Mouse (Mus musculus): Measurements from ENCODE around the gene Snx29. TPM values are rescaled to one million over a fixed set of nuclear protein-coding genes. Genes with fewer than 3 reads are reported as not detected.

The Snx29 gene
- polyA plus RNA-seq, 1 experiment from 2014 or later = 15.3 TPM

GRCm38 (mm10) chr16:11369642-11370041 lies 46.9 kb downstream of the Snx29 start:
- H3K9ac ChIP-seq (ENCODE audit: low read depth, low read length) = no peak overlapping the region
- no peak overlapping the region for H3K4me3 ChIP-seq (ENCODE audit: low read length)
- H3K4me1 ChIP-seq (ENCODE audit: control insufficient read depth, insufficient read depth, low read depth, low read length) = peaks cover 15% of the 10 kb centered on the region
- no peak overlapping the region for H3K4me2 ChIP-seq (ENCODE audit: low read length)
- H3K9me3 ChIP-seq (ENCODE audit: control insufficient read depth, low read length) = no peaks in the 10 kb centered on the region
- H3K36me3 ChIP-seq (ENCODE audit: control insufficient read depth, insufficient read depth, low read length) = 0 out of 2 replicates have a peak, but pooled peaks cover 2% of the 10 kb centered on the region
- WGBS = 7% methylated on average over 1 of the region's 1 CpGs
- peak overlapping the region; percentile 40; the same call in 1 of the 2 replicates for H3K27ac ChIP-seq (ENCODE audit: low read depth, low read length)
- H3K27me3 ChIP-seq (replicated peaks; ENCODE audit: control insufficient read depth, insufficient read depth, low read length) = no peaks in the 10 kb centered on the region
- peak; percentile 73 for ATAC-seq

DNA sequence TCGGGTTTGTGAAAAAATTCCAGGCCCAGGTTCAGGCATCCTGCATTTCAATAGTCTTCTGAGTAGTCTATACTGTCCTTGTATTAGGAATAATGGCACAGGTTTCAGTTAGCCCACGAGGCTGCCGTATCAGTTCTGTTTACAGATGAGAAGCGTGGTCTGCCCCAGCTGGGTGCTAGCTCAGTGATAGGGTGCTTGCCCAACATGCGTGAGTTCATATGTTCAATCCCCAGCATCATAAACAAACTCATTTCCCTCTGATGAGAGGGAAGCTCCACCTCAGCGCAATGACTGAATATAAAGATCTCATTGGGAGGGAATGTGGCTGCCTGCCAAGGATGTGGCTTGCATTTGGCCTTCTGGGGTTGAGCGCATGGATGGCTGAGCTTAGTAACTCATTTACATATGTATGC lies 47.4 kb downstream of the Snx29 start:
- no peak overlapping the region for H3K9ac ChIP-seq (ENCODE audit: low read depth, low read length)
- H3K4me2 ChIP-seq (ENCODE audit: low read length) = no peak overlapping the region
- H3K4me1 ChIP-seq (ENCODE audit: control insufficient read depth, insufficient read depth, low read depth, low read length) = peaks cover 15% of the 10 kb centered on the region
- no peak overlapping the region; the same call in 1 of the 2 replicates for H3K27ac ChIP-seq (ENCODE audit: low read depth, low read length)
- ATAC-seq = peak; percentile 55
- H3K36me3 ChIP-seq (ENCODE audit: control insufficient read depth, insufficient read depth, low read length) = 0 out of 2 replicates have a peak, but pooled peaks cover 2% of the 10 kb centered on the region
- no peaks in the 10 kb centered on the region for H3K9me3 ChIP-seq (ENCODE audit: control insufficient read depth, low read length)
- H3K4me3 ChIP-seq (ENCODE audit: low read length) = no peak overlapping the region
- no peaks in the 10 kb centered on the region for H3K27me3 ChIP-seq (replicated peaks; ENCODE audit: control insufficient read depth, insufficient read depth, low read length)
- whole genome bisulfite sequencing = 37% methylated on average over 7 of the region's 7 CpGs

- Histone ChIP-seq H3K4me1 (ENCODE audit: control insufficient read depth, insufficient read depth, low read depth, low read length) (no peaks in the 10 kb centered on the region), H3K27me3 (replicated peaks; ENCODE audit: control insufficient read depth, insufficient read depth, low read length) (no peaks in the 10 kb centered on the region), H3K9ac (ENCODE audit: low read depth, low read length) (no peak overlapping the region), H3K36me3 (ENCODE audit: control insufficient read depth, insufficient read depth, low read length) (no peaks in the 10 kb centered on the region), H3K4me2 (ENCODE audit: low read length) (no peak overlapping the region), H3K4me3 (ENCODE audit: low read length) (no peak overlapping the region), H3K27ac (ENCODE audit: low read depth, low read length) (no peak overlapping the region), H3K9me3 (ENCODE audit: control insufficient read depth, low read length) (no peaks in the 10 kb centered on the region)
- WGBS = 74% methylated on average over 3 of the region's 3 CpGs
- no peak for ATAC-seq
Observed at GRCm38 (mm10) chr16:11379264-11379663, 56.6 kb downstream of the Snx29 start.

DNA sequence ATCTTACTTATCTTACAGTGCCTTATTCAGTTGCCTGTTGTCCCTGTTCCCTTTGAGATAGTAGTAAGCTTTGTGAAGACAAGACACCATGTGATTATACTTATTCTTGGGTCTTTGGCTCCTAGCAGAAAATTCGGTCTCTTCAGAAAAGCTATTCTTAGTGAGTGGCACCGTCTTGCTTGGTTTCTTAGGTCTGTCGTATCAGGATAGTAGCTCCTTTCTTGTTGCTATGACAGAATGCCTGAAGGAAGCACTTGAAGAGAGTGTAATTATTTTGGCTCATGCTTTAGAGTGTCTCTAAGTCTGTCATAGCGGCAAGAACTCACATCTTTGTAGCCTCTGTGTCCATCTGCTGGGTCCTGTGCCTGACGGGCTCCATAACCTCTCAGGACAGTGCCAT lies 57.3 kb downstream of the Snx29 start:
- H3K9ac ChIP-seq (ENCODE audit: low read depth, low read length) = no peak overlapping the region
- 92% methylated on average over 5 of the region's 5 CpGs for whole genome bisulfite sequencing
- no peaks in the 10 kb centered on the region for H3K27me3 ChIP-seq (replicated peaks; ENCODE audit: control insufficient read depth, insufficient read depth, low read length)
- H3K27ac ChIP-seq (ENCODE audit: low read depth, low read length) = no peak overlapping the region
- H3K36me3 ChIP-seq (ENCODE audit: control insufficient read depth, insufficient read depth, low read length) = no peaks in the 10 kb centered on the region
- H3K4me2 ChIP-seq (ENCODE audit: low read length) = no peak overlapping the region
- no peak overlapping the region for H3K4me3 ChIP-seq (ENCODE audit: low read length)
- no peaks in the 10 kb centered on the region for H3K4me1 ChIP-seq (ENCODE audit: control insufficient read depth, insufficient read depth, low read depth, low read length)
- no peaks in the 10 kb centered on the region for H3K9me3 ChIP-seq (ENCODE audit: control insufficient read depth, low read length)
- no peak for ATAC-seq

DNA sequence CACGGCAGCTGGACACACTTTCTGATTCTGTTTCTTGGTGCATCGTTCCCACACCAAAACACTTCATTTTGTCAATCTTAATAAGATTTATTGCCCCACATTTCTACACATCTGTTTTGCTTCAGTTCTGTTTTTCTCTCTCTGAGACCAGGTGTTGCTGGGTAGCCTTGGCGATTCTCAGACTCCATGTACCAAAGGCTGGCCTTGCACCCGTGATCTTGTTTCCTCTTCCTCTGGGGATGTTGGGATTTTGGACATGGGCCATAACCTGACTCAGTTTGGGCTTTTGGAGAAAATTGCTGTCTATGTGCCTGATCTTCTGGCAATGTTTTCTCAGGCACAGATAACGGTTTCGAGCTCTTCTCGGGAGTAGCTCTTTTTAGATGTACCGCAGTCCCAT lies 58.2 kb downstream of the Snx29 start:
- H3K27me3 ChIP-seq (replicated peaks; ENCODE audit: control insufficient read depth, insufficient read depth, low read length) = no peaks in the 10 kb centered on the region
- WGBS = 89% methylated on average over 8 of the region's 8 CpGs

GRCm38 (mm10) chr16:11384361-11384760 lies 61.7 kb downstream of the Snx29 start:
- no peaks in the 10 kb centered on the region for H3K36me3 ChIP-seq (ENCODE audit: control insufficient read depth, insufficient read depth, low read length)
- 55% methylated on average over 5 of the region's 5 CpGs for WGBS
- ATAC-seq = no peak

More for the DNA sequence above, 58.2 kb downstream of the Snx29 start:
- Histone ChIP-seq H3K27ac (ENCODE audit: low read depth, low read length) (no peak overlapping the region), H3K4me3 (ENCODE audit: low read length) (no peak overlapping the region), H3K9ac (ENCODE audit: low read depth, low read length) (no peak overlapping the region), H3K4me2 (ENCODE audit: low read length) (no peak overlapping the region), H3K36me3 (ENCODE audit: control insufficient read depth, insufficient read depth, low read length) (no peaks in the 10 kb centered on the region), H3K4me1 (ENCODE audit: control insufficient read depth, insufficient read depth, low read depth, low read length) (no peaks in the 10 kb centered on the region), H3K9me3 (ENCODE audit: control insufficient read depth, low read length) (no peaks in the 10 kb centered on the region)
- ATAC-seq = no peak

GRCm38 (mm10) chr16:11385150-11385549 lies 62.4 kb downstream of the Snx29 start:
- ATAC-seq = no peak
- Histone ChIP-seq H3K9me3 (ENCODE audit: control insufficient read depth, low read length) (no peaks in the 10 kb centered on the region), H3K27ac (ENCODE audit: low read depth, low read length) (no peak overlapping the region), H3K27me3 (replicated peaks; ENCODE audit: control insufficient read depth, insufficient read depth, low read length) (no peaks in the 10 kb centered on the region), H3K4me2 (ENCODE audit: low read length) (no peak overlapping the region), H3K9ac (ENCODE audit: low read depth, low read length) (no peak overlapping the region), H3K4me3 (ENCODE audit: low read length) (no peak overlapping the region), H3K4me1 (ENCODE audit: control insufficient read depth, insufficient read depth, low read depth, low read length) (no peaks in the 10 kb centered on the region), H3K36me3 (ENCODE audit: control insufficient read depth, insufficient read depth, low read length) (no peaks in the 10 kb centered on the region)
- 59% methylated on average over 5 of the region's 5 CpGs for WGBS

More at GRCm38 (mm10) chr16:11384361-11384760, 61.7 kb downstream of the Snx29 start:
- no peaks in the 10 kb centered on the region for H3K4me1 ChIP-seq (ENCODE audit: control insufficient read depth, insufficient read depth, low read depth, low read length)
- H3K9me3 ChIP-seq (ENCODE audit: control insufficient read depth, low read length) = no peaks in the 10 kb centered on the region
- H3K27me3 ChIP-seq (replicated peaks; ENCODE audit: control insufficient read depth, insufficient read depth, low read length) = no peaks in the 10 kb centered on the region
- no peak overlapping the region for H3K9ac ChIP-seq (ENCODE audit: low read depth, low read length)
- H3K4me3 ChIP-seq (ENCODE audit: low read length) = no peak overlapping the region
- no peak overlapping the region for H3K4me2 ChIP-seq (ENCODE audit: low read length)
- H3K27ac ChIP-seq (ENCODE audit: low read depth, low read length) = no peak overlapping the region

GRCm38 (mm10) chr16:11385798-11386197 lies 63.1 kb downstream of the Snx29 start:
- WGBS = 87% methylated on average over 5 of the region's 5 CpGs
- Histone ChIP-seq H3K9me3 (ENCODE audit: control insufficient read depth, low read length) (no peaks in the 10 kb centered on the region), H3K27me3 (replicated peaks; ENCODE audit: control insufficient read depth, insufficient read depth, low read length) (no peaks in the 10 kb centered on the region), H3K36me3 (ENCODE audit: control insufficient read depth, insufficient read depth, low read length) (no peaks in the 10 kb centered on the region), H3K9ac (ENCODE audit: low read depth, low read length) (no peak overlapping the region), H3K27ac (ENCODE audit: low read depth, low read length) (no peak overlapping the region), H3K4me2 (ENCODE audit: low read length) (no peak overlapping the region), H3K4me1 (ENCODE audit: control insufficient read depth, insufficient read depth, low read depth, low read length) (no peaks in the 10 kb centered on the region), H3K4me3 (ENCODE audit: low read length) (no peak overlapping the region)
- no peak for ATAC-seq

- no peaks in the 10 kb centered on the region for H3K36me3 ChIP-seq (ENCODE audit: control insufficient read depth, insufficient read depth, low read length)
- H3K4me1 ChIP-seq (ENCODE audit: control insufficient read depth, insufficient read depth, low read depth, low read length) = no peaks in the 10 kb centered on the region
- no peaks in the 10 kb centered on the region for H3K9me3 ChIP-seq (ENCODE audit: control insufficient read depth, low read length)
- H3K9ac ChIP-seq (ENCODE audit: low read depth, low read length) = no peak overlapping the region
- ATAC-seq = no peak
- H3K27me3 ChIP-seq (replicated peaks; ENCODE audit: control insufficient read depth, insufficient read depth, low read length) = no peaks in the 10 kb centered on the region
- H3K4me2 ChIP-seq (ENCODE audit: low read length) = no peak overlapping the region
- no peak overlapping the region for H3K4me3 ChIP-seq (ENCODE audit: low read length)
- H3K27ac ChIP-seq (ENCODE audit: low read depth, low read length) = no peak overlapping the region
Observed at GRCm38 (mm10) chr16:11386221-11386620, 63.5 kb downstream of the Snx29 start.

DNA sequence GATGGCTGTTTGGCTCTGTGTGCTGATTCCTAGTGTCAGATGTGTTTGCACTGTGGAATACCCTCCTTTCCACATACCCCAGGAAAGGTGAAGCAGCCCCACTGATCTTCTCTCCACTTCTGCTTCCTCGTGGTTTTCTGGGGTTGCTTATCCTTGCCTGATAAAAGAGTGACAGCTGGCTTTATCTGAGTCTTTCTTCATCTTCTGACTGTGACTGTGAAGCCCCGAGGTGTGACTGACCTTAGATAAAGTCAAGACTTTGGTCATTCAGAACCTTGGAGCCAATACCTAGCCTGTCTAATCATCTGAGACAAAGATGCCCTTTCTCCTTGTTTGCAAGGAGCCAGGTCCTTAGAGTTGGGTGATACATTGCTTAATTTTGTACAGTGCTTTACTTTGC lies 65.4 kb downstream of the Snx29 start:
- H3K9me3 ChIP-seq (ENCODE audit: control insufficient read depth, low read length) = no peaks in the 10 kb centered on the region
- no peaks in the 10 kb centered on the region for H3K4me1 ChIP-seq (ENCODE audit: control insufficient read depth, insufficient read depth, low read depth, low read length)
- H3K9ac ChIP-seq (ENCODE audit: low read depth, low read length) = no peak overlapping the region
- no peak overlapping the region for H3K4me2 ChIP-seq (ENCODE audit: low read length)
- 75% methylated on average over 2 of the region's 2 CpGs for WGBS
- H3K4me3 ChIP-seq (ENCODE audit: low read length) = no peak overlapping the region
- no peak for ATAC-seq
- H3K36me3 ChIP-seq (ENCODE audit: control insufficient read depth, insufficient read depth, low read length) = no peaks in the 10 kb centered on the region
- no peak overlapping the region for H3K27ac ChIP-seq (ENCODE audit: low read depth, low read length)
- no peaks in the 10 kb centered on the region for H3K27me3 ChIP-seq (replicated peaks; ENCODE audit: control insufficient read depth, insufficient read depth, low read length)

Measured in hindbrain, embryonic 16.5 days (tissue).